Comparison of ENCODE assay signal across 8 mouse cellular contexts in the genomic region with DNA sequence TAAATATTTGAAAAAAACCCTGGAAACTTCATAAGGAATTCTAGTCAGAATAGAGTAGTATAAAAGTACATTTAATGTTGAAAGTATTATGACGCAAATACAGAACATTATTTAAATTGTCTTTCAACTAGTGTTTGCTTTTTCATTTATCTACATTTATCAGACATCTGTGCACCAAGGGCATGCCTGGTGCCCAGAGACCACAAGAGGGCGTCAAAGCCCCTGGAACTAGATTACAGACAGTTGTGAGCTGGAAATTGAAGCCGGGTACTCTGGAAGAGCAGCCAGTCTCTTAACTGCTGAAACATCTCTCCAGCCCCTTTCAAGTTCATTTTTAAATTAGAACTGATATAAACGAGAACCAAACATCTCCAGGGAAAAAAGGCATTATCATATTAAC. TPM values are rescaled to one million over a fixed set of nuclear protein-coding genes. Genes with fewer than 3 reads are reported as not detected.
DNase-seq lines count a peak whose midpoint lies in the region; ATAC-seq lines count a peak whose summit lies in the region.

No protein-coding gene starts in this region.

- peak; percentile 39 for DNase-seq in gastrocnemius, postnatal 10 days
- no peak for DNase-seq in gastrocnemius, postnatal 36 days
- peak; percentile 41 for DNase-seq in right cerebral cortex, postnatal 4 days
- DNase-seq in right cerebral cortex, postnatal 25 days: no peak
- DNase-seq in embryo, embryonic 11 days: peak; percentile 64
- DNase-seq in urinary bladder, adult 18-20 months (ENCODE audit: low spot score in 2 of 2): no peak

- intact Hi-C loops in gastrocnemius, postnatal 36 days (cut with DNase I): no loop called here

- ATAC-seq in megakaryocyte progenitor cell, adult 5-6 weeks (replicated peaks; ENCODE audit: poor library complexity): peak; percentile 80
- no peak for ATAC-seq in erythroblast, adult 5-6 weeks (replicated peaks; ENCODE audit: low FRiP score, poor library complexity, severe bottlenecking)

RNA-seq across cellular contexts. Expression of a gene that starts 23.0 kb away (rescaled TPM):
- total RNA-seq in gastrocnemius, postnatal 10 days (2021): 10 to 100 TPM; 22.2 to 25.2 TPM
- 10 to 100 TPM; 18.6 to 20.6 TPM for total RNA-seq in gastrocnemius, postnatal 36 days (2021)
- total RNA-seq in megakaryocyte progenitor cell, adult 5-6 weeks (2015): 33.8 and 35.2 TPM in 2 replicates
- total RNA-seq in megakaryocyte progenitor cell, adult 5-6 weeks (2017): 92.5 and 96.5 TPM in 2 replicates
- total RNA-seq in erythroblast, adult 5-6 weeks (2015; ENCODE audit: low replicate concordance): 24.0 and 35.5 TPM in 2 replicates
- total RNA-seq in erythroblast, adult 5-6 weeks (2017; ENCODE audit: low replicate concordance): 83.8 and 90.1 TPM in 2 replicates

Comparison
In these comparisons a context has a peak if more than half of its experiments do, and no peak if none do; other contexts are left out.
1. DNase-seq: peak in gastrocnemius, postnatal 10 days (single experiment), right cerebral cortex, postnatal 4 days (single experiment) and embryo, embryonic 11 days (single experiment); none in gastrocnemius, postnatal 36 days (0 of 2), right cerebral cortex, postnatal 25 days (single experiment) and urinary bladder, adult 18-20 months (0 of 2).